7 mouse cellular contexts compared by ENCODE assay signal in the genomic region with DNA sequence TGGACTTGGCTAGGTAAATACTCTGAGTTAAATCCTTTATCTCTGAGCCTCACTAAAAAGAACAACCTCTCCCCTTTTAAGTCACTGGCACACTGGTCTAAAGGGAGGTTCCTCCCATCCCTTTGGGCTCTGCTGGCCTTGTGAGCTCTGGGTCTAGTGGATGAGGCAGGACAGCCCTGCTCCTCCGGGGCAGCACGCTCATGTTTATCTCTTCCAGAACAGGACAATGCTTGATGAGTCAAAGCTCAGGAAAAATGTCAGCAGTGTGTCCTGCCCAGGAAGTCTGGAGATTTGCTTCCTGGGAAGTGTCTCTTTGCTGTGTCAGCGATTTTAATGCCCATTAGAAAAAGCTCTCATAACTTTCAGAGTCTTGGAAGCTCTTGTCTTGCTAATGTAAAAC.
DNase-seq lines count a peak whose midpoint lies in the region; ATAC-seq and TF ChIP-seq lines count a peak whose summit lies in the region.

No protein-coding gene starts in this region.

- H3K4me1 ChIP-seq in intestine, embryonic 14.5 days (replicated peaks; ENCODE audit: control insufficient read depth, insufficient read depth, low read length): peaks cover 34% of the 10 kb centered on the region
- H3K4me1 ChIP-seq in intestine, postnatal 0 days (replicated peaks; ENCODE audit: control insufficient read depth, insufficient read depth, low read length): peaks cover 12% of the 10 kb centered on the region
- peaks cover 32% of the 10 kb centered on the region for H3K4me1 ChIP-seq in intestine, embryonic 15.5 days (replicated peaks)

- H3K9ac ChIP-seq in intestine, embryonic 14.5 days (ENCODE audit: low read length): no peak overlapping the region
- no peak overlapping the region for H3K9ac ChIP-seq in intestine, postnatal 0 days (ENCODE audit: low read depth, low read length)
- H3K9ac ChIP-seq in intestine, embryonic 15.5 days: no peak overlapping the region

- no peak overlapping the region for H3K4me3 ChIP-seq in intestine, embryonic 14.5 days (ENCODE audit: low read depth, low read length)
- no peak overlapping the region for H3K4me3 ChIP-seq in intestine, postnatal 0 days (ENCODE audit: low read depth, low read length)
- no peak overlapping the region for H3K4me3 ChIP-seq in intestine, embryonic 15.5 days (replicated peaks)

- no peak for TF ChIP-seq CTCF in intestine, postnatal 0 days (IDR thresholded peaks at IDR 0.05; ENCODE audit: low read depth)

- H3K4me2 ChIP-seq in intestine, embryonic 14.5 days (ENCODE audit: low read length): no peak overlapping the region
- H3K4me2 ChIP-seq in intestine, postnatal 0 days (replicated peaks; ENCODE audit: low read depth): no peak overlapping the region
- H3K4me2 ChIP-seq in intestine, embryonic 15.5 days (replicated peaks): no peak overlapping the region

- no peaks in the 10 kb centered on the region for H3K9me3 ChIP-seq in intestine, embryonic 14.5 days (ENCODE audit: control insufficient read depth, low read length)
- no peaks in the 10 kb centered on the region for H3K9me3 ChIP-seq in intestine, postnatal 0 days (ENCODE audit: control insufficient read depth)
- no peaks in the 10 kb centered on the region for H3K9me3 ChIP-seq in intestine, embryonic 15.5 days

- no peak for ATAC-seq in intestine, embryonic 14.5 days (replicated peaks; ENCODE audit: low FRiP score, low TSS enrichment, low read depth)
- no peak for ATAC-seq in intestine, postnatal 0 days
- ATAC-seq in intestine, embryonic 15.5 days: no peak
- no peak for ATAC-seq in activated CD4-positive, CD25-positive, alpha-beta regulatory T cell, adult 4 months

- H3K27ac ChIP-seq in intestine, embryonic 14.5 days (ENCODE audit: low read depth): peak overlapping the region; percentile 54
- H3K27ac ChIP-seq in intestine, postnatal 0 days (ENCODE audit: low read depth, low read length): no peak overlapping the region
- peak overlapping the region; percentile 62 for H3K27ac ChIP-seq in intestine, embryonic 15.5 days

- DNase-seq in intestine, embryonic 14.5 days (ENCODE audit: low spot score): no peak
- peak; percentile 43 for DNase-seq in adipocyte (ENCODE audit: low spot score)
- peak; percentile 60 for DNase-seq in lung, postnatal 10 days
- no peak for DNase-seq in urinary bladder, postnatal 36 days (ENCODE audit: low spot score in 2 of 2)

- H3K27me3 ChIP-seq in intestine, embryonic 14.5 days (replicated peaks; ENCODE audit: control insufficient read depth, insufficient read depth, low read length): no peaks in the 10 kb centered on the region
- no peaks in the 10 kb centered on the region for H3K27me3 ChIP-seq in intestine, postnatal 0 days (replicated peaks; ENCODE audit: control insufficient read depth, insufficient read depth, low read length)
- no peaks in the 10 kb centered on the region for H3K27me3 ChIP-seq in intestine, embryonic 15.5 days (replicated peaks)

- WGBS in intestine, embryonic 14.5 days: 18% methylated on average over 3 of the region's 3 CpGs
- 30% methylated on average over 3 of the region's 3 CpGs for WGBS in intestine, postnatal 0 days
- WGBS in intestine, embryonic 15.5 days: 19% methylated on average over 3 of the region's 3 CpGs

- peaks cover 29% of the 10 kb centered on the region for H3K36me3 ChIP-seq in intestine, embryonic 14.5 days (ENCODE audit: control insufficient read depth, insufficient read depth, low read length)
- no peaks in the 10 kb centered on the region; the same call in 1 of the 2 replicates for H3K36me3 ChIP-seq in intestine, postnatal 0 days (ENCODE audit: control insufficient read depth, insufficient read depth)
- H3K36me3 ChIP-seq in intestine, embryonic 15.5 days: no peaks in the 10 kb centered on the region

Comparison
In these comparisons a context has a peak if more than half of its experiments do, and no peak if none do; other contexts are left out.
1. DNase-seq: peak in adipocyte (single experiment) and lung, postnatal 10 days (single experiment); none in intestine, embryonic 14.5 days (single experiment) and urinary bladder, postnatal 36 days (0 of 2).